Mouse (Mus musculus): ENCODE data around the gene Fzd4.
A peak's percentile ranks its signal among the peaks of the same experiment; 100 is the strongest.

Fzd4 gene

DNA sequence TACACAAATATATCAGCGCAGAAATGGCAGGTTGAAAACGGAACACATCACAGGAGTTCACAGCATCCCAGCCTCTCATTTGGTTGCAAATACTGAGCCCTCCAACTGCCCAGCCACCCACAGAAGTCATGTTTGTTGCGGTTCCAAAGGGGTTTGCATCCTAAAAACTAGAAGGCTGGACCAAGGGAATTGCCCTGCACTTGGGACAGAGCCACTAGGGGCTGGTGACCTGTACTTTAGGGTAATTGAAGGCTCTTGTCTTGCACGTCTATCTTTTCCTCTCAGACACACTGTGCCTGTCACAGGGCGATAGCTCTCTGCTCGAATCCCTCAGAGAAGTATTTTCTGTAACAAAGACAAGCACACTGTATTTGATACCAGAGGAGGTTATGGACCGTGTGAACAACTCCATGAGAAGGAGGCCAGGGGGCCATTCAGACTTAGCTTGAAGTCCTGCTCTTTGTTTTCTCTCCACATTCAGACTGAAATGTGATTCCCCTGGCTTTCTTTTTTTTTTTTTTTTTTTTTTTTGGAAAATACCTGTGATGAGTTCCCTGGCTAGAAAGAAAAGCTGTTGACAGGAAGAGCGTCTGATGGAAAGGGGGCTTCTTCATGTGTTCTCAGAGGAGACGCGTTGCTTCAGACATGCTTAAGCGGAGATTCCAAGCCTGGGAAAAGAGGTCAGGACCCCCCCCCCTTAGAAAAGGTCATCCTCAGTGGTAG is 2.9 kb upstream of the Fzd4 start:
- no peak for DNase-seq

DNA sequence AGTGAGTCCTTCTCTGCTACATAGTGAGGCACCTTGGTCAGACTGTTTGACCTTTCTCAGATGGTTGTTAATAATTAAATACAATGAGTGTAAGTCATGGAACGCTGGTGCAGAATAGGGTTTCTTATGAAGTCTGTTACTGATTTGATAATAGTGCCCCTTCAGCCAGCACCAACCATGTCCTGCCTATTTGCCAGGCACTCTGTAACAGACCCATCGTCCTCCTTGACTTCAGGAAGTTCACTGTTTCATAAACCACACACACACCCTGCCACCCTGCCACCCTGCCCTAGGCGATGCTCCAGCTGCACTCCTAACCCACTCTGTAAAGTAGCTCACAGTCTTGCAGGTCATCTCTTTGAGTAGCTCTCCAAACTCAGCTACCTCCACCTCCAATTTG is 2.2 kb upstream of the Fzd4 start:
- no peak for DNase-seq

DNA sequence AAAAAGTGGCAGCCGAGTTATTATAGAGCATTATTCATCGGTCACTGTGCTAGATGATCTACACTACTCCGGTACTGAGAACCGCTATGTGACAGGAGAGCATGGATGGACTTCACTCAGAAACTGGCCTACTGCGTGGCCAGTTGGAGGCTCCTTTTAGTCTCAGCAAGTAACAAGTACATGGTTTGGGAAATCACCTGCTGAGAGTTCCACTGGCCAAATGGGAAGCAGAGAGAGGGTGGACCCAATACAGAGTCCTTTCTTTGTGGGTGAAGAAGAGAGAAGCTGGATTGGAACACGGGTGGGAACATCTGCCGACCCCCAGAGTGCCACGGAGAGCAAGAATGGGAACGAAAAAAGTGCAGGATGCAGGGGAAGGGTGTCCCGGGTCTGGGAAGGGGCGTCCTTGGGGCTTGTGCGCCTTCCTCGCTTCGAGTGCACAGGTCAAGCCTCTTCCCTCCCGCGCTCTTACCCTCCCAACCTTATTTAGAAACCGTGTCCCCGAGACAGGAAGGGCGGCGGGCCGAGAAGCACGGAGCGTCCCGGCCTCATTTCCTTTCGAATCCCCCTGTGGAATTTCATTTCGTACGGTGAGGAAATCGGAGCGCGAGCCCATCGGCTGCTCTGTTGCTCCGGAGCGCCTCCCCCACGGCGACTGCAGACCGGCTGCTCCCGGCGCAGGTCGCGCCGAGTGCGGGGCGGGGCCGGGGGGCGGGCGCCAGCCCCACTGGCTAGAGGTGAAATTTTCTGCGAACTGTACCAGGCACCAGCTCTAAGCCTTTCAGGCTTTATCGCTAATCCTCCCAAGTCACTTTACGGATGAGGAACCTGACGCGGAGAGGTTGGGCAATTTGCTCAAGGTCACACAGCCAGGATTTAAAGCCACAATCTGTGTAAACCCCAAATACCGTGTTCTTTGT is 842 bp upstream of the Fzd4 start:
- DNase-seq, result peak; percentile 49

DNA sequence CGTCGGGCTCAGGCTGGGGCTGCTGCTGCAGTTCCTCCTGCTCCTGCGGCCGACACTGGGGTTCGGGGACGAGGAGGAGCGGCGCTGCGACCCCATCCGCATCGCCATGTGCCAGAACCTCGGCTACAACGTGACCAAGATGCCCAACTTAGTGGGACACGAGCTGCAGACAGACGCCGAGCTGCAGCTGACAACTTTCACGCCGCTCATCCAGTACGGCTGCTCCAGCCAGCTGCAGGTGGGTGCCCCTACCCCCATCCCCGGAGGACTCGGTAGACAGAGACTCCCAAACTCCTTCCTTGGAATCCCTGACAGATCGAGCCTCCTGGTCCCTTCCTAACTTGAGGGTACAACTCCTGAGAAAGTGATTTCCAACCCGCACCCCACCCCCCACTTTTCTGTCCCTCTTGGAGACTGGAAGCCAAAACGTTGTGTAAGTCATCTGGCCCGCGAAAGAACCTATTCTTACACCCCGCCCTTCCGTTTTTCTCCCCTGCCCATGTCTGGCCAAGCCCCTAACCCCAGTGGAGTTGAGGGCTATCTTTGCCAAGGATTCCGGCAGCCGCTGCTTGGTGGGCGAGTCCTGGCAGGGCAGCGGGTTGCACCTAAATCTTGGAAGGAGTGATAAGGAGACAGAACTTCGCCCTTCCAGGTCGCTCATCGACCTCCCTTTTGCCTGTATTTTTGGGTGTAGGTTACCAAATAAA is 732 bp downstream of the Fzd4 start:
- DNase-seq, result no peak

DNA sequence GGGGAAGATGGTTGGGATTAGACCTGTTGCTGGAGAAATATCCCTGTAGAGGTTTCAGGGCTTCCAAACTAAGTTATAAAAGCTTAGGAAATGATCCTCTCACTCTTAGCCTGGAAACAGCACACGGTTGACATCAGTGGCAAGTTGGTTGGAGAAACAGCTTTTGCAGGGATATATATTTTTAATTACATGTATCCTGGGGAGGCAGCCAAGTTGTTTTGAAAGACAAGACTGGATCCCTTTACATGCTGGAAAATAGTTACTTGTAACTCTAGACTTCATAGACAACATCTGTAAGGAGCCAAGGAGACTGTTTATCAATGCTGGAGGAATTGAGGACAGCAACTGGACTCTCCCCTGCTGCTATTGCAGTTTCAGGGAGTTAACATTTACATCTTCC is 1.9 kb downstream of the Fzd4 start:
- DNase-seq, result no peak

DNA sequence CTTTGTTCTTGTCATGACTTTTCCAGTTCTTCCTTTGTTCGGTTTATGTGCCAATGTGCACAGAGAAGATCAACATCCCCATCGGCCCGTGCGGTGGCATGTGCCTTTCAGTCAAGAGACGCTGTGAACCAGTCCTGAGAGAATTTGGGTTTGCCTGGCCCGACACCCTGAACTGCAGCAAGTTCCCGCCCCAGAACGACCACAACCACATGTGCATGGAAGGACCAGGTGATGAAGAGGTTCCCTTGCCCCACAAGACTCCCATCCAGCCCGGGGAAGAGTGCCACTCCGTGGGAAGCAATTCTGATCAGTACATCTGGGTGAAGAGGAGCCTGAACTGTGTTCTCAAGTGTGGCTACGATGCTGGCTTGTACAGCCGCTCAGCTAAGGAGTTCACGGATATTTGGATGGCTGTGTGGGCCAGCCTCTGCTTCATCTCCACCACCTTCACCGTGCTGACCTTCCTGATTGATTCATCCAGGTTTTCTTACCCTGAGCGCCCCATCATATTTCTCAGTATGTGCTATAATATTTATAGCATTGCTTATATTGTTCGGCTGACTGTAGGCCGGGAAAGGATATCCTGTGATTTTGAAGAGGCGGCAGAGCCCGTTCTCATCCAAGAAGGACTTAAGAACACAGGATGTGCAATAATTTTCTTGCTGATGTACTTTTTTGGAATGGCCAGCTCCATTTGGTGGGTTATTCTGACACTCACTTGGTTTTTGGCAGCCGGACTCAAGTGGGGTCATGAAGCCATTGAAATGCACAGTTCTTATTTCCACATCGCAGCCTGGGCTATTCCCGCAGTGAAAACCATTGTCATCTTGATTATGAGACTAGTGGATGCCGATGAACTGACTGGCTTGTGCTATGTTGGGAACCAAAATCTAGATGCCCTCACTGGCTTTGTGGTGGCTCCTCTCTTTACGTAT is 3.1 kb downstream of the Fzd4 start:
- no peak for DNase-seq

DNA sequence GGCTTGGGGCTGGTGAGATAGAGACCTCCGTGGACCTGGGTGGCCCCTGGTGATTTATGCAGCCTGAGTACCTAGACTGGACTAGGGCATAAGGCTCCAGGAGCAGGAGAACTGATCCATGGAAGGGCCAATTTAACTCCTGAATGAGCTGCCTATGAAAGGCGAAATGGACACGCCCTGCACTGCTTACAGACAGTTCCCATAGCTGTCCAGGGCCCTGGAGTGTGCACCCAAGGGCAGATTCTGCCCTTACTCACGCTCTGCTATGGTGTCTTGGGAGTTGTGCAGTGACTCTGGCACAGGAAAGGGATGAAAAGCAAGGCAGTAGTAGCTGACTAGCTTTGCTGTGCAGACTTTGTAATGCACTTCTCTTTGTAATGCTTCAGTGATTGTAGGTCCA is 6.1 kb downstream of the Fzd4 start:
- DNase-seq, result no peak

DNA sequence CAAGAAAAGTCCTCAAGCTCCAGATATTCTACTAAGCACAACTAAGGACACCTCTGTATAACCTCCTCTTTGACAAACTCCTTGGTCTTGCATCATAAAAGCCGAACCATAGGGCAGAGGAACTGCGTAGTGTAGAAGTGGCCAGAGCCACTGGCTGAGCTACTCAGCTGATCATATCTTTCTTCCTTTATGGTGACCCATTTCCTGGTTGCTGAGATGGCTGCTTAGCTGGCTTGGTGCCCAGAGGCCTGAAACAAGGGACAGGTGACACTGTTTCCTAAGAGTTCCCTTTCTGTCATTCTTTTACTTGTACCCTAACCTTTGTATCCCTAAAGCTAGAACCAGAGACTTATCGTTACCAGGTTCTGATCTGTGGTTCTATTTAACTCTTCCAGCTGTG is 7.2 kb downstream of the Fzd4 start:
- no peak for DNase-seq

DNA sequence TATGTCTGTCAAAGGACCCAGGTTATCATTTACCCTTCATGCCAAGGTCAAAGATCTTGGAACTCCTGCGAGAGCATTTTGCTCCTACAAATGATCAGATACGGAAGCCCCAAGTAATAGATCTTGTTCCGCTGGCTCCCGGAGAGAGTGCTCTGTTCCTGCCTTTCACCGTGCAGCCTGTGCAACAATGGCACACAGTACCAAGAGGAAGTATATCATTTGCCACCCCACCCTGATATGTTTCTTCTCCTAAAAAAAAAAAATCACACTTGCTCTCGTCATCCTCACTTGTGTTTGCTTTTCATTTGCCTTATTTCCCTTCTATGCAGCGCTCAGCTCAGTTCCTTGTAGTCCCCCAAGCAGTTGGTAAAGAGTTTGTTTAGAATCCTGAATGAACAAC is 7.9 kb downstream of the Fzd4 start:
- no peak for DNase-seq

DNA sequence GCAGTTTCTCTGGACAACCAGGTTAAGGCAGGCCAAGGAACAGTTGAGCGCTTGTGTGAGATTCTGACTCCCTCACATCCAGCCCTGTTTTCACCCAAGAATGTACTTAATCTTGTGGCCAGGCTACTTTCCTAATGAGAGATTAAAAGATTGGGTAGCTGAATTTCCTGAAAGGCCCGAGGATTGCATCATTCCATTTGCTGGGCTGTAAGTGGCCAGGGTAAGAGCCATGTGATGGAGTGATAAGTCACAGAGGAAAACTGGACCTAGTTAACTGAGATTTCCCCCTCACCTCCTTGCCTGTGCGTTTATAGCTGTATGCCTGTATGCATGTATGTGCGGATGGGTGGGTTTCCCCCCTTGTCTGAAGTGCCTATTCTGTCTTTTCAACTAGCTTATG is 11.9 kb downstream of the Fzd4 start:
- no peak for DNase-seq

DNA sequence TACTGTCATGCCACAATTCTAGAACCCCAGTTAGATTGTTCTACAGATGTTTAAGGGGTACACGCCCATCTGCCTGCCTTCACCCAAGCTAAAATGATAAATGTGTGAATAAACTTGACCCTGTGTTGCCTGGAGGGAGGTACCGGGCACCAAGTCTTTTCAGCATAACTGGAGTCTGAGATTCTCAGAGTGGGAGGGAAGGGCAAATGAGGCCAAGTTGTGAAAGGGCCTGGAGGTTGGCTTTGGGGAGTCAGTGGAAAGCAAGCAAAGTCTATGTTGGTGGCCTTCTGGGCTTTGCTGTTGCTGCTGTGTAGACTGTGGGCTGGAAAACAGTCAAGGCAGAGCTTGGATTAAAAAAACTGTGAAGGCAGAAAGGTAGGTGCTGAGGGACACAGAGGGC is 13.6 kb downstream of the Fzd4 start:
- DNase-seq, result no peak

DNA sequence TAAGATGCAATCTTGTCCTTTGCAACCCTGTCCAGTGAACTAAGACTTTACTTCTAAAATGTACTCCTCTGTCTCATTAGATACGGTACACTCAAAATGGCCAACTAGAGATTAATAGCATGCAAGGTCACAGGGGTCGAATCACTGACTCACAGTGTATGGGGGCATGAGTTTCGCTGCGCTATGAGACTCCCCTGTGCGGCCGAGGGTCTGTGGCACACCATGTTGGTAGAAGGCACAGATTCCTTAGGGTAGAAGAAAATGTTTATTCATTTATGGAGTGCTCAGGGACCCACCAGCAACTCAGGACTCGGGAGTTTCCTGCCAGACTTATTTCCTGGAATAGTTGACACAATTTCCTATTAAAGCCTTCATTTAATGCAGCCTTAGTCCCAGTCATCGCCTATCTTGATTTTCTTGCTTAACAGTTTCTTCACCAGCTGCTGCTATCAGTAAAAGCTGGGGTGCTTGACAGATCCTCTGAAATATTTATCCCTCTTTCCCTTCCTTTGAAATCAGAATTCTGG is 14.0 kb downstream of the Fzd4 start:
- DNase-seq, result no peak

DNA sequence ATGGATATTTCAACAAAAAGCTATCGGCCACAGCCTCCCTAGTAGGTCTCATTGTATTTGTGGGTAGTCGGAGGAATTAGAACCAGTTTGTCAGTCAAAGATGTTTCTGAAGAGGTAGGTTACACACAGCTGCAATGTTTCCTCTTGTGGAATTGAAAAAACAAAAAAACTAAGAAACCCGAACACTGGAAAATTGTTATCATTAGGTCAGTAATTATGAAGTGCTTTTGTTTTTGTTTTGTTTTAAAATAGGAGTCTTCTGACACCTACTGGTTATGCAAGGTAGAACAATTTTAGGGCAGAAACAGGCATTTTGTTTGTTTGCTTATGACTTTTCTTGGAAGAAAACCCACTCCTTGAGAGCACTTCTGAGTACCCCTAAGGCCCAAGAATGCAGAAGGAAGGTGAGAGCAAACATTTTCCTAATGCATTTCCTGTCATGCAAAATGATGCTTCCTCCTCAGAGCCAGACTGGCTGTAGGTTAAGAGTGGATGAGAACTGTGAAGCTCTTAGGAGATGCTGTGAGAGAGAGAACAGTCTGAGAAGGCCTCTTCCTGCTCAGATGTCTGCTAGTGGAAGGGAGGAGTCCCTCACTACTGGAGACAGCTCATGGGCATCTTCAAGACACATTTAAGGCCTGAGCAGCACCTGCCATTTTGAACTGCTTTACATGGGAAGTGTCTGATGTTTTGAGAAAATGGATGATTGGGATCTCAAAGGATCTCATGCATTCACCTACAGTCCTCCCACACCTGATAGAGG is 14.9 kb downstream of the Fzd4 start:
- DNase-seq, result no peak

DNA sequence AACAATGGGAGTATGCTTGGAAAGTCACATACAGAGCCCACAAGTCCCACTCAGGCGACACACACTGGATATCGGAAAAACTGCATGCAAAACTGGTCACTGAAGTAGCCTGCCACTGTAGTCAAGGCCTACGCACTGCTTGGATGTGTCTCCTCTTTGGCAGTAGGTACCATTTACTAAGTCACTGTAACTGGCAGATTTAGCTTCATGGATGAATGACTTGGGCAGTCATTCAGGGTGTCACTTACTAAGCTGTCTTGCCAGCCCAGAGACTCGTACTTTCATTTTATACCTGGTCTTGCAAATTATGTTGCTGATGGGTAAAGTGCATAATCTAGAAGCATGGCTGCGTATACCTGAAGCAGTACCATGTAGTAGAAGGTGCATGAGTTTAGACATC is 17.1 kb downstream of the Fzd4 start:
- DNase-seq, result no peak

DNA sequence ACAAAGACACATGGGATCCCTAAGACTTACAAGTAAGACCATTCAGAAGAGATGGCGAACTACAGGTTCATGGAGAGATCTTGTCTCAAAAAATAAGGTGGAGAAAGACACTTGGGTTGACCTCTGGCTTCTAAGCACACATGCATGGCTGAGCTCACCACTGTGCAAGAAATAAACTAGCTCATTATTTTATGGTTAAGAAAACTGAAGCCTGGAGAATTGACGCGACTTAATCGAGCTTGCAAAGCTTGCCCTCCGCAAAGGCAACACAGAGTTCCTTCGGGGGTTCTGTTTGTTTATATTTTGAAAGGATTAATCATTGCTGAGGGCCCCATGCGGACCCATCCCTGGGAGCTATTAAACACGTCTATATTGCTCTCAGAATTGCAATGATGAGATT is 18.5 kb downstream of the Fzd4 start:
- DNase-seq, result no peak

DNA sequence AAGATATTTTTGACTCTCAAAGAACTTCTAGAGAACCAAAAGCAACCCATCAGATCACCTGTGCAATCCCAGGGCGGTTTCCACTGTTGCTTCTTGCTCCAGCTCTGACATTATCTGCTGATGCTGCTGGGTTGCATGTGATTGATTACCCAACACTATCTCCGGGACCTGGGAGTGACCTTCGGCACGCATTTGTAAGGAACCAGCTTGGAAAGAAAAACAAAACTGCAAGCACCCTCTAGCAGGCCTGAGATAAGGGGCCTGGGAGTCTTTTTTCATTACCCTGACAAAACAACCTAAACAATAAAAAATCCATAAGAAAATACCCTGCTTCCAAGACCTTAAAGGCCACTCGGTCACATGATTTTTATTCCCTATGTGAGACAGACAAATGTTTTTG is 19.0 kb downstream of the Fzd4 start:
- DNase-seq, result no peak

DNA sequence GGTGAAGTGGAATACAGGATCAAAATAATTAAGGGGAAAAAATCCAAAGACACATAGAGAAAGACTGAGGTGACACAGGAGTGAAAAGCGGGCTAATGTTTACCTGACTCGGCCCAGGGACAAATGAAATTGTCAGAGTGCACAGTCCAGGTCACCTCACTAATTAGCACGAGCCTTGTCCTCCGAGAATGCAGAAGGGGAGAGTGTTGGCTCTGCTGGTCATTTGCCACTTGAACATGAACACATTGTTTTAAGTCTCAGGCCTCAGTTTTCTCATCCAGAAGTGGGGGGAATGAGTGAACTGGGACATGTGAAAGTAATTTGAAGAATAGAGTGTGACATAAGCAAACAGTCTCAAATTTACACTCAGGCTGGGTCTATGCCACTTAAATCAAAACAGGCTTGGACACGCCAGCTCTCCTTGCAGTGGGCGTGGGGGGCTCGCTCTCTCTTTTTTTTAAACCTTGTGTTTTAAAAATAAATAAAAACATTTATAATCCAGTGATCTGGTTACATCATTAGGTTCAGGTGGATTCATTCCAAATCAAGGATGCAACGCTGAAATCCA is 19.6 kb downstream of the Fzd4 start:
- no peak for DNase-seq

DNA sequence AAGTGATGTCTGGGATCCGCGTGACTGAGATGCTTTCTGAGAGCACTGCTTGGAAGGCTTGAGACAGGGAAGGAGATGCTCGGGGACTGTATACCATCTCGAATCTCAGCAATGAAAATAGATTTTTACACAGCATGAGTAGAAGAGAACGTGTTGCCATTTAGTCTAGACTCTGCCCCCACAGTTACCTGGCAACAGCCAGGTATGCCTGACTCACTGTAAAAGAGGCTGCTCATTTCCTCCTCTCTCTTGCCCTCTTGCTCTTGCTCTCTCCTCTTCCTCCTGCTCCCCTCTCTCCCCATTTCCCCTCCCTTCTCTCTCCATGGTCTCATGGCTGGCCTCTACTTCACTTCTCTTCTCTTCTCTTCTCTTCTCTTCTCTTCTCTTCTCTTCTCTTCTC is 20.5 kb downstream of the Fzd4 start:
- no peak for DNase-seq

DNA sequence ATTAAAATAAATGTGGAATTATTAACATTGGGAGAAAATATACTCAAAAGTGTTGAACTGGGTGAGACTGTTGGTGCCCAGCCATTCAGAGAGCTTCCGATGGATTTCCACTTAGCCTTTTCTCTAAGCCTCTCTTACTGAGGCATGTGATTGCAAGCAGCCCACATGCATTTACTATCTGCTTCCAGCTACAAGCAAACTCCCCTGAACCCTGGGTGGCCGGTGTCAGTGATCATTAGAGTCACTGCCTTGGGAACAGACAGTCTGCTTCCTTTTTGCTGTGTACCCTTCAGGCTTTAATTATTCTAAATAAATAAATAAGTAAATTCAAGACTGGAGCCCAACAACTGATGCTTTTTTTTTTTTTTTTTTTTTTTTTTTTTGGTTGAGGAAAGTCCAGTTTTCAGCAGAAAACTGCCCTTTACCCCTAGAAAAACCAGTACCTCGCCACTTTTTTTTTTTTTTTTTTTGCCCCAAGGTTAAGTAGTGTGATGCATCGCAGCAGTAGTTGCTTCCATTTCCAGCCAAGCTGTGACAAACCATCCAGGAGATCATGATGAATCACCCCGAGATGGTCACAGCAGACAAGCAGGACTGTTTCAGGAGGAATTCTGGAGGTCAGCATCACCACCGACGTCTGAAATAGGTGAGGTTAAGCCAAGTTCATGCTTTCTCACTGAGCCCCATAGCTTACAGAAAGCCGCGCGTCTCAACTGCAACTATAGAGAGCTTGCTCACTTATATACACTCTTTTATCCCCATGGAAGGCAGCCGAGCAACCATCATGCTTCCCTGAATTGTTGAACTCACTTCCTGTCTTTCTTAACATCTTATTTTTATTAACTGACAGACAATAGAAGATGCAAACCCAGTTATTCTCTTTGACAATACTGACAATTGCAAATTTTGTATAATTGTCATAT is 21.9 kb downstream of the Fzd4 start:
- DNase-seq, result no peak

DNA sequence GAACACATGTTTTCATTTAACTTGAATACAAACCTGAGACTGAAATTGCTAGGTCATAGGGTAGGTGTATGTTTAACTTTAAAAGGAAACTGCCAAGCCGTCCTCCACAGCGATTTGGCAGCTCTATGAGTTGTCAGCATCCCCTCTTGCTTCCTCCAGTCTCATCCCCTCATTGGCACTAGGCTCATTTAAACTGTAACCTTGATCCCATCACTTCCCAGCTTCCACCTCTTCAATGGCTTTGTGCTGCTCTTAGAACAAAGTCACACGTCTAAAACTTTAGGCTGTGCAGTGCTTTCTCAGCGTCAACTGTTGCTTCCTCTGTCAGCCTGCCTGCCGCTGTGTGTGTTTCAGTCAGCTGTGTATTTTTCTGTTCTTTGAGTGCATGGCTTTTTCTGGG is 22.9 kb downstream of the Fzd4 start:
- no peak for DNase-seq

Data from thymus, postnatal 14 days (tissue).